Comparison of ENCODE assay signal across 19 mouse cellular contexts in genomic region chr11:93512843-93513242, GRCm38 (mm10).
A peak's percentile ranks its signal among the peaks of the same experiment; 100 is the strongest.
DNase-seq lines count a peak whose midpoint lies in the region; ATAC-seq lines count a peak whose summit lies in the region.
"Had no signal": no experiment of that assay in that cellular context is flagged by ENCODE, and none has a peak within 500 bp of the region (broad histone marks: within the 10 kb centered on the region; RNA-seq: fewer than 3 reads in every experiment).

No protein-coding gene starts in this region.

- no peak overlapping the region for H3K4me3 ChIP-seq in intestine, embryonic 15.5 days (replicated peaks)

- no peaks in the 10 kb centered on the region for H3K9me3 ChIP-seq in intestine, embryonic 15.5 days

- DNase-seq in embryo, embryonic 11 days, result no peak
- no peak for DNase-seq in right cerebral cortex, postnatal 10 days (ENCODE audit: low spot score in 2 of 2)
- DNase-seq: adrenal gland, adult 2 months; adrenal gland, adult 8-10 months; adrenal gland, postnatal 10 days; adrenal gland, postnatal 14 days; adrenal gland, postnatal 25 days; adrenal gland, postnatal 36 days; B cell, adult 2 months; cerebellum, adult 11 months; cerebellum, adult 11-12 months had no signal

- H3K9ac ChIP-seq in intestine, embryonic 15.5 days, result no peak overlapping the region

- WGBS in intestine, embryonic 15.5 days, result 83% methylated on average over 2 of the region's 2 CpGs

- peak; percentile 56 for ATAC-seq in granulocyte monocyte progenitor cell, adult 5-6 weeks (replicated peaks; ENCODE audit: poor library complexity, severe bottlenecking)
- ATAC-seq in megakaryocyte, adult 5-6 weeks (ENCODE audit: poor library complexity, severe bottlenecking), result peak; percentile 68
- peak; percentile 49 for ATAC-seq in megakaryocyte progenitor cell, adult 5-6 weeks (replicated peaks; ENCODE audit: poor library complexity)
- ATAC-seq in intestine, embryonic 15.5 days, result no peak
- ATAC-seq: activated CD4-positive, CD25-positive, alpha-beta regulatory T cell, adult 4 months; CD4-positive, CD25-positive, alpha-beta regulatory T cell, adult 4 months; Patski had no signal

- no peak overlapping the region for H3K27ac ChIP-seq in intestine, embryonic 15.5 days

- no peak overlapping the region for H3K4me2 ChIP-seq in intestine, embryonic 15.5 days (replicated peaks)

- H3K36me3 ChIP-seq in intestine, embryonic 15.5 days, result no peaks in the 10 kb centered on the region
- H3K36me3 ChIP-seq: G1E had no signal

- no peaks in the 10 kb centered on the region for H3K27me3 ChIP-seq in intestine, embryonic 15.5 days (replicated peaks)
- H3K27me3 ChIP-seq: Patski had no signal

- no peaks in the 10 kb centered on the region for H3K4me1 ChIP-seq in intestine, embryonic 15.5 days (replicated peaks)
